Mouse (Mus musculus) embryonic facial prominence, embryonic 12.5 days (tissue): ENCODE results near the gene Rnf148. TPM values are rescaled to one million over a fixed set of nuclear protein-coding genes. Genes with fewer than 3 reads are reported as not detected.

Source experiments
- ATAC-seq: fragments of 200-750 bp; cut with Nextera tagmentation; 2 replicates; pipeline ENCODE4 v1.8.0; 2017; ENCODE audit not compliant: insufficient number of reproducible peaks, insufficient read depth, low FRiP score, low TSS enrichment
- H3K27ac ChIP-seq: fragments of 300-500 bp; sonication (generic); 2 replicates; pipeline ENCODE4 v1.5.1; 2016; ENCODE audit warnings: mild to moderate bottlenecking
- H3K27me3 ChIP-seq: fragments of 300-500 bp; sonication (generic); 2 replicates; pipeline ENCODE4 v1.6.1; 2016; ENCODE audit warnings: mild to moderate bottlenecking, moderate library complexity
- H3K36me3 ChIP-seq: fragments of 300-500 bp; sonication (generic); 2 replicates; pipeline ENCODE4 v1.6.1; 2016; ENCODE audit warnings: mild to moderate bottlenecking
- H3K4me1 ChIP-seq: fragments of 300-500 bp; sonication (generic); 2 replicates; pipeline ENCODE4 v1.6.1; 2016
- H3K4me2 ChIP-seq: fragments of 300-500 bp; sonication (generic); replicated peaks from 2 replicates; pipeline ENCODE4 v1.6.1; 2016; ENCODE audit warnings: mild to moderate bottlenecking, moderate library complexity
- H3K4me3 ChIP-seq: fragments of 300-500 bp; sonication (generic); 2 replicates; pipeline ENCODE4 v1.5.1; 2016; ENCODE audit warnings: mild to moderate bottlenecking
- H3K9ac ChIP-seq: fragments of 300-500 bp; sonication (generic); 2 replicates; pipeline ENCODE4 v1.6.1; 2016; ENCODE audit warnings: mild to moderate bottlenecking, moderate library complexity
- H3K9me3 ChIP-seq: fragments of 300-500 bp; sonication (generic); 2 replicates; pipeline ENCODE4 v1.6.1; 2016; ENCODE audit warnings: mild to moderate bottlenecking, moderate library complexity
- WGBS: fragments of 180-500 bp; shearing (Covaris S2); methylation state at CpG from one replicate; pipeline ENCODE4 v1.1.7; 2016; 5-methylcytosine and 5-hydroxymethylcytosine counted together
- polyA plus RNA-seq: library from polyadenylated mRNA; unstranded; fragments of >200 nt; fragmentation: Nextera tagmentation; extraction: Ambion mirVana; gene quantifications from 2 replicates; pipeline ENCODE4 v1.2.1, GENCODE M21; 2016

Rnf148 gene
- polyA plus RNA-seq = not detected in 2 replicates

- H3K27me3 ChIP-seq = no peaks in the 10 kb centered on the region
- H3K4me1 ChIP-seq = no peaks in the 10 kb centered on the region
- H3K9ac ChIP-seq = no peak within 1 kb of the TSS
- ATAC-seq = no peak
- H3K4me3 ChIP-seq = no peak within 1 kb of the TSS
- H3K27ac ChIP-seq = no peak within 1 kb of the TSS
- no peaks in the 10 kb centered on the region for H3K36me3 ChIP-seq
- no peak within 1 kb of the TSS for H3K4me2 ChIP-seq
- H3K9me3 ChIP-seq = no peaks in the 10 kb centered on the region
- WGBS = 90% methylated on average over 2 of the region's 2 CpGs
Measured at GRCm38 (mm10) chr6:23655036-23655435, at the start of gene Rnf148. Gene Rnf148, minus strand, starts transcription at chr6:23655136.

DNA sequence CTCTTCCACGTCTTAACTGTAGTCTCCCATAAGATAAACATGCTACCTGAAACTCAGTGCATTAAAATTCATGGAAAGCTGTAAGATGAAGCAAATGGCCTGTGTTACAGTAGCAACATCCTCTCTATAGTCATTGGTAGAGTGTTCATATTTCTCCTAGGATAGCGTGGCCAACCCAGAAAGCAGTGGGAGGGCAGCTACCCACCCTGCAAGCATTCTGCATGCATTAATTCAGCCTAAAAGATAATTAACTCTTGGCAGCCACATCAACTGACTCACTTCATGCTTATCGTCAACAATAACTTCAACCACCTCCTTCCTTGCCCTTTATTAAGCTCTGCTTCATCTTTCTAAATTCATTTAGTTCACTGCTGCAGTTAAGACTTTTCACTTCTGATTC, 45.9 kb upstream of the Rnf148 start:
- Histone ChIP-seq H3K27me3 (no peaks in the 10 kb centered on the region), H3K4me2 (no peak overlapping the region), H3K9ac (no peak overlapping the region), H3K9me3 (no peaks in the 10 kb centered on the region), H3K27ac (no peak overlapping the region), H3K4me3 (no peak overlapping the region), H3K4me1 (no peaks in the 10 kb centered on the region), H3K36me3 (no peaks in the 10 kb centered on the region)
- no peak for ATAC-seq
- WGBS = 75% methylated on average over 3 of the region's 3 CpGs

DNA sequence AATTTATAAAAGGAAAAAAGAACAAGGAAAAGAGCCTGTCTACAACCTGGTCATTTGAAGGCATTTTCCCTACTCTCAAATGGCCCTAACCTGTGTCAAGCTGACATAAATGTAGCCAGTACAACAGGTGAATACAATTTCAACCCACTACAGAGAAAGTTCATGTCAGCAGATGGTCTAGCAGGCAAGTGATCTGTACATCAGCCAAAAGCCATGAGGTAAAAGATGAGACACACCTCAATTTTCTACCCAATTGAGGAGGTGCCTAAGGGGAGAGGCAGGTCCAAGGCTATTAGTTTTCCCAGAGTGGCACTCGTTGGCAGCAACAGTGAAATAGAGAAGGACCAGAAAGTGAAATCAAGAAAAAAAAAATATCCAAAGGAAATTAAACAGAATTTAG, 23.2 kb upstream of the Rnf148 start:
- no peaks in the 10 kb centered on the region for H3K9me3 ChIP-seq
- no peak overlapping the region for H3K9ac ChIP-seq
- WGBS = 64% methylated on average over 1 of the region's 1 CpGs
- H3K4me2 ChIP-seq = no peak overlapping the region
- ATAC-seq = no peak
- H3K4me1 ChIP-seq = no peaks in the 10 kb centered on the region
- no peak overlapping the region for H3K27ac ChIP-seq
- no peaks in the 10 kb centered on the region for H3K27me3 ChIP-seq
- H3K4me3 ChIP-seq = no peak overlapping the region
- H3K36me3 ChIP-seq = no peaks in the 10 kb centered on the region

DNA sequence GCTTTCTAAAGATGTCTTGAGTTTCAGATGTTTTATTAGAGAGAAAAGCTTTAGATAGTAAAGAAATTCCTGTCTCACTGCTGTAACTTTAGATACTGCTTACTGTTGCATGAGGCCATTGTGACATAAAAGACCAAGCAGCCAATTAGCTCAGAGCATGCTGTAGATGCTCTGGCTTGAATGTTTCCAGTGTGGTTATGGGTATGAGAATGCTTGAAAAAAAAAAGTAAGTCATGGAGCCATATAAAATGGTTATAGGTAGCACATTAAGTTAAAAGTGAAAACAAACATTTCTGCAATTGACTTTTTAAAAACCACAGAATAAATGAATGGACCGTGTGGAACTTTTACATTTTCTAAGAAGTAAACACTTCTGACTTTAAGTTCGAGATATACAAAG, 4.7 kb downstream of the Rnf148 start, which contains the start of gene Rnf133:
Gene Rnf133, minus strand, starts transcription at position 101 of the 400 bp plus-strand sequence.
- no peak within 1 kb of the TSS for H3K4me2 ChIP-seq
- ATAC-seq = no peak
- no peaks in the 10 kb centered on the region for H3K4me1 ChIP-seq
- no peaks in the 10 kb centered on the region for H3K27me3 ChIP-seq
- WGBS = 88% methylated on average over 2 of the region's 2 CpGs
- no peak within 1 kb of the TSS for H3K4me3 ChIP-seq
- no peaks in the 10 kb centered on the region for H3K9me3 ChIP-seq
- H3K9ac ChIP-seq = no peak within 1 kb of the TSS
- H3K36me3 ChIP-seq = no peaks in the 10 kb centered on the region
- no peak within 1 kb of the TSS for H3K27ac ChIP-seq

DNA sequence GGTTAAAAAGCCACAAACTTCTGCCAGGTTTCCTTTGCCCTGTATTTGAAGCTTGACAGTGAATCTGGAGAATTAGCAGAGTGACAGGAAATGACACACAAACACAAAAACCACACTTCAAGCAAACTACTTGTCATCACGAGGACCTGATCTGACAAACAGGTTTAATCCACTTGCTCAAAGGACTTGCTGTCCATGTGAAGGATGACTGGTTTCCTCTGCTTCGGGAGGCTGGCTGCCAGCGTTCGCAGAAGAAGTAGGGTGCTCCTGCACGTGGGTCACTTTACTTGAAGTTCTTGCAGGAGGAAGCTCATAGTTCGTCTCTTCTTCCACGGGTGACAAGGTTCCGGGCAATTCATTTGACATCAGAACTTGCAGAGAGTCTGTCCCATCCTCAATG, 6.2 kb downstream of the Rnf148 start:
- ATAC-seq = no peak
- no peaks in the 10 kb centered on the region for H3K36me3 ChIP-seq
- H3K4me3 ChIP-seq = no peak overlapping the region
- H3K4me2 ChIP-seq = no peak overlapping the region
- H3K9ac ChIP-seq = no peak overlapping the region
- 75% methylated on average over 8 of the region's 8 CpGs for WGBS
- H3K4me1 ChIP-seq = no peaks in the 10 kb centered on the region
- H3K27ac ChIP-seq = no peak overlapping the region
- no peaks in the 10 kb centered on the region for H3K27me3 ChIP-seq
- no peaks in the 10 kb centered on the region for H3K9me3 ChIP-seq

DNA sequence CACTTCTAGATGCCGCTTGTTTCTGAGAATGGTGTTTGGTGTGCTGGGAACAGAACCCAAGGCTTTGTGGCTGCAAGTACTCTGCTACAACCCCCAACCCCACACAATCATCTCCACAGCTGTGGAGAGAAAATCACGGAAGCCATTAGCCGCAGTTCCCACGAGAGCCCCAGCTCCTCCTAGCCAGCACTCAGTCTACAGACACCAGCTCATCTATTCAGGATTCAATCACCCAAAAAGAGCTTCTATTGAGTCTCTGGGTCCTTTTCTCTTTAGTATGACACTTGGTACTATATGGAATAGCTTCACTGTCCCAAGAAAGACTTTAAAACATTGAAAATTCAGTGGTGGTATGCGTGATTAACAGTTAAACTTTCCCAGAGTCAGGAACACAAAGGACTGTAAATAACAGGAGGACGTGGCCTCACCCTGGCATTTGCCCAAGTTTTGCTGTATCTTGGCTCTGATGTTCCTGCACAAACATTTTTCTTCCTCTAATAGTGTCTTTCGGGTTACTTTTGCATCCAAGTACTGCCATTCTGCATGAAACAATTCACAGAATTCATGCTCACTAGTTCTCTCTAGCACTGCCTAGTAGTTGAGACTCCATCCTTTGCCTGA, 7.2 kb downstream of the Rnf148 start:
- no peak overlapping the region for H3K9ac ChIP-seq
- H3K36me3 ChIP-seq = no peaks in the 10 kb centered on the region
- no peak overlapping the region for H3K27ac ChIP-seq
- no peaks in the 10 kb centered on the region for H3K27me3 ChIP-seq
- WGBS = 80% methylated on average over 7 of the region's 7 CpGs
- H3K4me3 ChIP-seq = no peak overlapping the region
- H3K4me2 ChIP-seq = no peak overlapping the region
- no peak for ATAC-seq
- no peaks in the 10 kb centered on the region for H3K4me1 ChIP-seq
- no peaks in the 10 kb centered on the region for H3K9me3 ChIP-seq

DNA sequence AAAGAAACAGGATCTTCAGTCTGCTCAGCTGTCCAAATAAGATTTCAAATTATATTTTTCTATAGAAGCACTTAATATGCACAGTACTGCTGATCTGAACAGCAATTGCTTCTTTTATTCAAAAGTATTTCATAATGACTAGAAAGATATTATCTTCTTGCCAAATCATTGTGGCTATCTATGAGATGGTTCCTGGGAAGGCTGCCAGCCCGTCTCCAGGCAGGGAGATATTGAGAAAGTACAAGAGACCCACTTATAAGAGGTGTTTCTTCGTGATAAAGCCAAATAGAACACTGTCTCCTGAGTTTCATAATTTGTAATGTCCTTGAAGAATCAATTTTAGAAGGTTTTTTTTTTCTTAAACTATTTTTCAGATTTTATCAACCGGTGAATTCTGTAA, 17.9 kb downstream of the Rnf148 start:
- H3K9me3 ChIP-seq = no peaks in the 10 kb centered on the region
- no peaks in the 10 kb centered on the region for H3K36me3 ChIP-seq
- H3K27me3 ChIP-seq = no peaks in the 10 kb centered on the region
- H3K4me3 ChIP-seq = no peak overlapping the region
- no peak overlapping the region for H3K4me2 ChIP-seq
- no peak for ATAC-seq
- H3K4me1 ChIP-seq = no peaks in the 10 kb centered on the region
- no peak overlapping the region for H3K9ac ChIP-seq
- no peak overlapping the region for H3K27ac ChIP-seq
- 72% methylated on average over 3 of the region's 3 CpGs for WGBS

GRCm38 (mm10) chr6:23635208-23635607, 19.7 kb downstream of the Rnf148 start:
- no peak for ATAC-seq
- H3K9ac ChIP-seq = no peak overlapping the region
- no peak overlapping the region for H3K4me2 ChIP-seq
- H3K4me3 ChIP-seq = no peak overlapping the region
- H3K27me3 ChIP-seq = no peaks in the 10 kb centered on the region
- no peak overlapping the region for H3K27ac ChIP-seq
- no peaks in the 10 kb centered on the region for H3K9me3 ChIP-seq
- no peaks in the 10 kb centered on the region for H3K36me3 ChIP-seq
- 94% methylated on average over 3 of the region's 3 CpGs for WGBS
- no peaks in the 10 kb centered on the region for H3K4me1 ChIP-seq

- Histone ChIP-seq H3K36me3 (no peaks in the 10 kb centered on the region), H3K9ac (no peak overlapping the region), H3K4me3 (no peak overlapping the region), H3K9me3 (no peaks in the 10 kb centered on the region), H3K27me3 (no peaks in the 10 kb centered on the region), H3K4me1 (no peaks in the 10 kb centered on the region), H3K27ac (no peak overlapping the region), H3K4me2 (no peak overlapping the region)
- 85% methylated on average over 9 of the region's 9 CpGs for WGBS
- no peak for ATAC-seq
Measured at GRCm38 (mm10) chr6:23634016-23634415, 20.9 kb downstream of the Rnf148 start.

DNA sequence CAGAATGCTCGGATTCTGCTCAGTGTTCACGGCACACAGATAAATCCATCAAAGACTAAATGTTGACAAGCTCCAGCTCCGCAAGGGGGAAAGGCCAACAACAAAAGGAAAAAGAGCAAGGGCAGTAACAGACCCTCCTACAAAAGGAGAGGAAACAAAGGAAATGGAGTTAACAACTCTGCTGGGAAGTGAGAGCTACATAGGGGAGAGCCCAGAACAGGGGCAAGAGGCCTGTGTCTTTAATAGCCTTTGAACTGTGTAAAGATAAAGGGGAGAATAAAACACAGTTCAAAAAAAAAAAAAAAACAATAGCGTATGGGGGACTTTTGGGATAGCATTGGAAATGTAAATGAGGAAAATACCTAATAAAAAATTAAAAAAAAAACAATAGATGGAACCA, 24.5 kb downstream of the Rnf148 start:
- Histone ChIP-seq H3K4me1 (no peaks in the 10 kb centered on the region), H3K27ac (no peak overlapping the region), H3K9ac (no peak overlapping the region), H3K9me3 (no peaks in the 10 kb centered on the region), H3K36me3 (no peaks in the 10 kb centered on the region), H3K4me2 (no peak overlapping the region), H3K4me3 (no peak overlapping the region), H3K27me3 (no peaks in the 10 kb centered on the region)
- ATAC-seq = no peak
- WGBS = 52% methylated on average over 4 of the region's 4 CpGs
